ENCODE assay signal across 10 mouse cellular contexts in the genomic region with DNA sequence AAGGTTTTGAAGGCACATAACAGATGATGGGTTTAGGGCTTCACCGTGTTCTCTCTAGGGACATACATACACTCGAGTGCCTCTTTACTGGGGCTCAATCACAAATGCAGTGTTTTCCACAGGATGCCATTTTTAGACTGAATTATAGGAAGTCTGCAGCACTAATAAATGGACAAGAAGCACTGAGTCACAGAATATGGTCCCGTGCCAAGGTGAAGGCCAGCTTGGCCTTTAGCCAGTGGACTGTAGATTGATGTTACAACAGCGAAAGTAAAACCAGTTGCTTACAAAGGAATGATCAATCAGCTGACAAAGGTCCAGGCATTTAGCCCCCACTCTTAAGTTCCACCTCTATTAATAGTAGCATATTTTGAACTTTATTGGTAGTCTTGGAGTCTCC.
DNase-seq lines count a peak whose midpoint lies in the region; ATAC-seq and TF ChIP-seq lines count a peak whose summit lies in the region.
"Had no signal": no experiment of that assay in that cellular context is flagged by ENCODE, and none has a peak within 500 bp of the region (broad histone marks: within the 10 kb centered on the region; RNA-seq: fewer than 3 reads in every experiment).

No protein-coding gene starts in this region.

- peak overlapping the region; percentile 98 for H3K27ac ChIP-seq in brown adipose tissue, adult 24 weeks (replicated peaks; ENCODE audit: low read depth, low read length)
- H3K27ac ChIP-seq in lung, embryonic 14.5 days (ENCODE audit: low read depth): no peak overlapping the region
- no peak overlapping the region for H3K27ac ChIP-seq in midbrain, embryonic 16.5 days (ENCODE audit: low read length)
- H3K27ac ChIP-seq: embryonic facial prominence, embryonic 13.5 days had no signal

- H3K4me3 ChIP-seq in brown adipose tissue, adult 24 weeks (ENCODE audit: insufficient read depth, low read depth, low read length): no peak overlapping the region
- no peak overlapping the region for H3K4me3 ChIP-seq in lung, embryonic 14.5 days (ENCODE audit: low read depth, low read length)
- H3K4me3 ChIP-seq in midbrain, embryonic 16.5 days (ENCODE audit: low read depth, low read length): no peak overlapping the region
- H3K4me3 ChIP-seq: embryonic facial prominence, embryonic 13.5 days had no signal

- no peak for ATAC-seq in lung, embryonic 14.5 days (ENCODE audit: insufficient read depth)
- no peak for ATAC-seq in midbrain, embryonic 16.5 days

- H3K36me3 ChIP-seq in lung, embryonic 14.5 days (ENCODE audit: insufficient read depth): no peaks in the 10 kb centered on the region
- no peaks in the 10 kb centered on the region for H3K36me3 ChIP-seq in midbrain, embryonic 16.5 days (ENCODE audit: control insufficient read depth, insufficient read depth, low read length)
- H3K36me3 ChIP-seq: embryonic facial prominence, embryonic 13.5 days; G1E had no signal

- no peak for TF ChIP-seq CTCF in lung, embryonic 14.5 days (IDR thresholded peaks at IDR 0.05; ENCODE audit: low read depth)

- no peak overlapping the region for H3K9ac ChIP-seq in lung, embryonic 14.5 days
- no peak overlapping the region for H3K9ac ChIP-seq in midbrain, embryonic 16.5 days (ENCODE audit: low read depth, low read length)
- H3K9ac ChIP-seq: embryonic facial prominence, embryonic 13.5 days had no signal

- H3K4me2 ChIP-seq in lung, embryonic 14.5 days: no peak overlapping the region
- no peak overlapping the region for H3K4me2 ChIP-seq in midbrain, embryonic 16.5 days (ENCODE audit: low read length)
- H3K4me2 ChIP-seq: embryonic facial prominence, embryonic 13.5 days had no signal

- H3K4me1 ChIP-seq in brown adipose tissue, adult 24 weeks (ENCODE audit: control insufficient read depth, insufficient read depth, insufficient read length, low read length): no peaks in the 10 kb centered on the region; the same call in 1 of the 2 replicates
- H3K4me1 ChIP-seq in lung, embryonic 14.5 days (ENCODE audit: insufficient read depth): no peaks in the 10 kb centered on the region
- no peaks in the 10 kb centered on the region; the same call in 1 of the 2 replicates for H3K4me1 ChIP-seq in midbrain, embryonic 16.5 days (ENCODE audit: control insufficient read depth, insufficient read depth, low read length)
- H3K4me1 ChIP-seq: embryonic facial prominence, embryonic 13.5 days had no signal

- DNase-seq in adrenal gland, adult 18-20 months (ENCODE audit: low spot score in 2 of 2): peak; percentile 69 to 79
- peak; percentile 55 for DNase-seq in heart, postnatal 25 days (ENCODE audit: low spot score)
- DNase-seq in lung, embryonic 14.5 days: peak; percentile 85
- DNase-seq in retina, postnatal 1 day: no peak
- no peak for DNase-seq in cerebellum, adult 11-12 months
- DNase-seq: layer of hippocampus, adult 9-11 months had no signal

- intact Hi-C loops in heart, postnatal 25 days (cut with DNase I): no loop called here

- WGBS in lung, embryonic 14.5 days: 42% methylated on average over 4 of the region's 4 CpGs
- 89% methylated on average over 4 of the region's 4 CpGs for WGBS in midbrain, embryonic 16.5 days

- no peaks in the 10 kb centered on the region for H3K27me3 ChIP-seq in lung, embryonic 14.5 days (ENCODE audit: insufficient read depth, low read length)
- H3K27me3 ChIP-seq in midbrain, embryonic 16.5 days (ENCODE audit: control insufficient read depth, insufficient read depth, low read depth, low read length): no peaks in the 10 kb centered on the region
- H3K27me3 ChIP-seq: embryonic facial prominence, embryonic 13.5 days had no signal

- H3K9me3 ChIP-seq in lung, embryonic 14.5 days (ENCODE audit: low read depth, low read length): no peaks in the 10 kb centered on the region
- no peaks in the 10 kb centered on the region for H3K9me3 ChIP-seq in midbrain, embryonic 16.5 days (replicated peaks; ENCODE audit: control insufficient read depth, low read length, poor library complexity, severe bottlenecking)
- H3K9me3 ChIP-seq: embryonic facial prominence, embryonic 13.5 days; G1E had no signal

Comparison
In these comparisons a context has a peak if more than half of its experiments do, and no peak if none do; other contexts are left out.
1. DNase-seq: peak in adrenal gland, adult 18-20 months (2 of 2), heart, postnatal 25 days (single experiment) and lung, embryonic 14.5 days (single experiment); none in retina, postnatal 1 day (single experiment) and cerebellum, adult 11-12 months (single experiment).